Mouse (Mus musculus): ENCODE data around the gene Nmnat3. TPM values are rescaled to one million over a fixed set of nuclear protein-coding genes. Genes with fewer than 3 reads are reported as not detected.

Gene Nmnat3
- total RNA-seq, 2 experiments from 2014 or later, result 0.84 to 1.4 TPM

DNA sequence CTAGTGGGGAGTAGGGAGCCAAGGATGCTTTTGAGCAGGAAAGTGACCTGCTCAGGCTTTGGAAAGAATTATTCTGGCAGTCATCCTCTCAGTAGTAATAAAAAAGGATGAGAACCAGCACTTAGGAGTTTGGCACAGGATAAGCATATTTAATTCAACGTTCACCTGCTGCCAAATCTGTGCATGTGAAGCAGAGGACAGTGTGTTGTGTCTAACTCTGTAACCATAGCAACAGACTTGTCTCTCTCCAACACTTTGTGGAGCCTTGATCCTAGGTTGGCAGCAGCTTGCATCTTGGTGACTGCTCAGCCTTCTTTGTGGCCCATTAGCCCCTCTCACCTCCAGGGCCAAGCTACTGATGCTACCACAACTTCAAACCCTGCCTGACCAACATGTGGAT lies 163.7 kb downstream of the Nmnat3 start:
- DNase-seq (ENCODE audit: extremely low spot score in 1 of 2, low spot score in 1 of 2), result no peak

DNA sequence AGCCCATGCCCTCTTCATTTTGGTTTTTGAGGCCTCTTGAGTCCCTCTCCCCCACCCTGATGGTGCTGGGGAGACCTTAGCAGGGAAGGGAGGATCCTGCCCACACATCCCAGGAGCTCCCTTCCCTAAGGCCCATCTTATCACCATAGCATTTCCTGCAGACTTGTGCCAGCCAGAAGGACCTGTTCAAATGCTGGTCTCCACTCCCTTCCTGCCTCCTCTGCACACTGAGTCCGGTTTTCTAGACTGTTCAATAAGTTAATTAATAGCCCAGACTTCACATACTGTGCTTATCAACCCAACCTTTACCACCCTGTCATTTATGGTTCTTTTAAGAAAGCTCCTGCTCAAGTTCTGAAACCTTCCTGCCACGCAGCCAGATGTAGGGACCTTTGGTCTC lies 179.5 kb downstream of the Nmnat3 start:
- no peak for DNase-seq (ENCODE audit: extremely low spot score in 1 of 2, low spot score in 1 of 2)

Other genes starting within 250 kb of the Nmnat3 start
- 1 to 10 TPM; 3.1 to 4.4 TPM for gene Rbp1, start 135.5 kb downstream of the Nmnat3 start, total RNA-seq (2021)
- gene Rbp2, start 198.7 kb downstream of the Nmnat3 start, total RNA-seq (2021), result not detected